Mouse (Mus musculus) embryo, embryonic 10 days (tissue): ENCODE data around the gene Ier5l.
A peak's percentile ranks its signal among the peaks of the same experiment; 100 is the strongest.

Experiments used
- DNase-seq: peaks from one replicate; pipeline ENCODE4 v3.0.0-alpha.2; 2015; ENCODE audit warnings: low spot score

Gene Ier5l

GRCm38 (mm10) chr2:30441518-30442497 is 32.2 kb downstream of the Ier5l start:
- DNase-seq, result peak; percentile 97

DNA sequence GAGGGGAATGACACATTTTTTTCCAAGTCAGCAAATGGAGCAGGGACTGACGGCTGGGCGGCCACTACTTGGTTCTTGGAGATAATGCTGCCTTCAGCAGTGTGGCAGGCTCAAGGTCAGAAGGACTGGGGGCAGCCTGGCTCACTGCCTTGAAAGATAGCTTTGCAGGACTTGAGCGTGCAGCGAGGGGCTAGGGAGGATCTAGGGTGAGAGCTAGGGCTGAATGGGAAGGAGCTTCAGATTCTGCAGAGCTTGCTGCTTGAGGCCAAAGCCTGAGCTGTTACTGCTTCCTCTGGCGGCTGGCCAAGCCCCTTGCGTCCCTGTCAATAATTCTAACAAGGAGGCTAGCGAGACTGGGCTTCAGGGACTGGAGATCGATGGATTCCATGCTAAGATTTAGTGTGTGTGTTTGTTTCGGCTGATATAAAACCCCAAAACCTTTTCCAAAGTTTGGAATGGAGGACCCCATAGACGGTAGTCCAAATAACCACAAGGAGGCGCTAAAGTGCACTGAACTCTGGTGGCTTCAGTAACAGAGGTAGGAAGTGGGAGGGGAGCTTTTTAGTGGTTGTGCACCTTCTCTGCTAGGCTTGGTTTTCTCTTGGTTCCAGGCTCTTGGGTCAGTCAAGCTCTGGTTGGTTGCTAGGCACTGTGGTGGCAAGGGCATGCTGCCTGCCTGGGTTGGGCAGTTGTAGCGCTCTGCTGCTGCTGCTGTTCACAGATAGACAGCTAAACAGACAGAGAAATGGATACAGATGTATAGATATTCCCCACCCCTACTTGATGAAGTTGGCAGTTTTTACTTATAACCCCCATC is 33.1 kb downstream of the Ier5l start:
- DNase-seq, result peak; percentile 95

- DNase-seq, result no peak
Measured at GRCm38 (mm10) chr2:30440211-30440700, 33.8 kb downstream of the Ier5l start.

GRCm38 (mm10) chr2:30439631-30440030 is 34.4 kb downstream of the Ier5l start:
- no peak for DNase-seq

DNA sequence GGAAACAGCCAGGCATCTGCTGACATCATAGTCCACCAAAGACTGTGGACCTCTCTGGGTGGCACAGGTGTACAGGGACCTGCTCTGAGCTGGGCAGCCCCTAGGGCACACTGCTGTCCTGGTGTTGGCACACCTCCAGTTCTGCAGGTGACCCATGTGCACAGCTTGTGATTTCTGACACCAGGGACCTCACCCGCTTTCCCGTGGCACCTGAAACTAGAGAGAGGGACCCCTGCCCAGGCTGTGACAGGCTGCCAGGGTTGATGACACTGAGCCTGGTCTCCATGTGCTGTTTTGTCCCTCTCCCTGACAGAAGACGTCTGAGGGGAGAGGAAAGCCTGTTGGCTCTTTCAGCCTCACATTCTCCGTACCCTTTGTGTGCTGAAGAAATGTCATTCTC is 36.2 kb downstream of the Ier5l start:
- no peak for DNase-seq

- DNase-seq, result no peak
Measured at GRCm38 (mm10) chr2:30436809-30437208, 37.2 kb downstream of the Ier5l start.

DNA sequence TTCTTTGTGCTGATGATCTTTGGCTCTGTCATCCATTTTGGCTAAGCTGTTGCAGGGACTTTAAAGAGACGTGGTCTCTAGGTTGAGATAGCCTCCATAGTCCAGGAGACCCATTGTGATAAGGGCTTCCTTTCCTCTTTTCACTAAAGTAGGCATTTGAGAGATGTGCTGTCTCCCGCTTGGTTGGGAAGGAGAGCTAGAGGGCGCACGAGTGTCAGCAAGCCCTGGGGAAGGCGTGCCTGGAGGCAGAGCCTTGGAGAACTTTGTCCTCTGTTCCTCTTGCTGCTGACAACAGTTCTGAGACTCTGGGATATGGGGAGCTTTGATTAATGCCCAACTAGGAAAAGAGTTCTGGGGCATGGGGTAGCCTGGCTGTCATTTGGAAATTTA is 37.9 kb downstream of the Ier5l start:
- DNase-seq, result peak; percentile 50

DNA sequence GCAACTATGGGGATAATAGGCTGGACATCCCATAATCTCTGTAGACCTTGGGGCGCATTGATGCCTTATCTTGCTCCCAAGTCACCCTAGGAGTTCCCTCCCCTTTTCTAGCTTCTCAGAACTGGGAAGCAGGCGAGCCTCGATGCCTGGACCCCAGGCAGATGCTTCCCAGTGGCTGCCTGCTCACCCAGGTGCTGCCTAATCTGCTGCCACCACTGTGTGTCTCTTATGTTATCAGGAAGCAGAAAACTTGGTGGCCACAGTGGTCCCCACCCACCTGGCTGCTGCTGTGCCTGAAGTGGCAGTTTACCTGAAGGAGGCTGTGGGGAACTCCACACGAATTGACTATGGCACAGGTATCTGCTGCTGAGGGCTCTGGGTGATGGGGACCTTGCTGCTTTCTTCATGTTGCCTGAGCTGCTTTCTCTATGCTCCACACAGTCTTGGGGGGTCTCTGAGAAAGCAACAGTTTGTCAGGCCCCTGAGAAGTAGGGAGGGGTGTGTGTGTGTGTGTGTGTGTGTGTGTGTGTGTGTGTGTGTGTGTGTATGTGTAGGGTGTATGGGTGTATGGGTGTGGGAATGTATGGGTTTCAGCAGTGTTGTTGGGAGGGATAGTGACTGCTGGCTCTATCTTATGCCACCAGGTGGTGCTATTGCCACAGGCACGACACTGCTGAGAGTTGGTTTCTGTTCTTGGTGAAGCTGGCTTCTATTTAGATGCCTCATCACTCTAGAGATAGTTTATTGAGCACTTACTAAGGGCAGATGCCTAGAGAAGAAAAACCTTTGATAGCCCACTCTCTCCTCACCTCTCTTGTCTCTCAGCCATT is 38.5 kb downstream of the Ier5l start:
- peak; percentile 88 for DNase-seq

GRCm38 (mm10) chr2:30429156-30429555 is 44.9 kb downstream of the Ier5l start:
- DNase-seq, result no peak
